In genomic region chr2:174605020-174605419, GRCm38 (mm10) we compare ENCODE assay signal across 27 mouse cellular contexts. TPM values are rescaled to one million over a fixed set of nuclear protein-coding genes. Genes with fewer than 3 reads are reported as not detected.
"Had no signal": no experiment of that assay in that cellular context is flagged by ENCODE, and none has a peak within 500 bp of the region (broad histone marks: within the 10 kb centered on the region; RNA-seq: fewer than 3 reads in every experiment).

No protein-coding gene starts in this region.

- H3K4me2 ChIP-seq: heart, embryonic 12.5 days; hindbrain, embryonic 12.5 days; hindbrain, embryonic 14.5 days; intestine, embryonic 15.5 days; limb, embryonic 12.5 days; liver, embryonic 11.5 days; liver, embryonic 13.5 days; liver, embryonic 15.5 days had no signal

- H3K4me3 ChIP-seq: gastrocnemius, adult 2 months; heart, embryonic 10.5 days; heart, embryonic 12.5 days; hindbrain, embryonic 10.5 days; hindbrain, embryonic 12.5 days; intestine, embryonic 15.5 days; layer of hippocampus, adult 2 months; left cerebral cortex, adult 2 months; limb, embryonic 10.5 days; limb, embryonic 12.5 days; liver, embryonic 13.5 days; liver, embryonic 15.5 days had no signal

- H3K27me3 ChIP-seq: heart, embryonic 12.5 days; hindbrain, embryonic 12.5 days; intestine, embryonic 15.5 days; limb, embryonic 12.5 days; liver, embryonic 13.5 days; liver, embryonic 15.5 days had no signal

- H3K9me3 ChIP-seq: heart, embryonic 10.5 days; heart, embryonic 12.5 days; hindbrain, embryonic 10.5 days; hindbrain, embryonic 12.5 days; intestine, embryonic 15.5 days; limb, embryonic 10.5 days; limb, embryonic 12.5 days; liver, embryonic 13.5 days; liver, embryonic 15.5 days had no signal

- H3K9ac ChIP-seq: heart, embryonic 12.5 days; hindbrain, embryonic 12.5 days; hindbrain, embryonic 14.5 days; intestine, embryonic 15.5 days; limb, embryonic 12.5 days; liver, embryonic 13.5 days; liver, embryonic 15.5 days had no signal

- DNase-seq: gastrocnemius, adult 2 months; gastrocnemius, postnatal 10 days; gastrocnemius, postnatal 25 days; heart, adult 18-20 months; heart, postnatal 4 days; kidney, adult 18-20 months; kidney, adult 8-10 months; kidney, postnatal 10 days; kidney, postnatal 25 days; kidney, postnatal 4 days; liver; liver, embryonic 13.5 days had no signal

- H3K27ac ChIP-seq: gastrocnemius, adult 2 months; heart, embryonic 10.5 days; hindbrain, embryonic 10.5 days; hindbrain, embryonic 12.5 days; hindbrain, embryonic 14.5 days; intestine, embryonic 15.5 days; layer of hippocampus, adult 2 months; left cerebral cortex, adult 2 months; limb, embryonic 10.5 days; limb, embryonic 12.5 days; liver, embryonic 13.5 days; liver, embryonic 15.5 days had no signal

- H3K36me3 ChIP-seq: heart, embryonic 10.5 days; heart, embryonic 12.5 days; hindbrain, embryonic 10.5 days; hindbrain, embryonic 12.5 days; intestine, embryonic 15.5 days; limb, embryonic 10.5 days; limb, embryonic 12.5 days; liver, embryonic 13.5 days; liver, embryonic 15.5 days had no signal

RNA-seq across cellular contexts. Expression of gene Zfp831, which starts 38.3 kb away (rescaled TPM):
- total RNA-seq: gastrocnemius, adult 2 months had no signal
- polyA plus RNA-seq: heart, embryonic 10.5 days; heart, embryonic 12.5 days; hindbrain, embryonic 10.5 days; hindbrain, embryonic 14.5 days; hindbrain, embryonic 16.5 days; intestine, postnatal 0 days; kidney, embryonic 14.5 days; limb, embryonic 10.5 days; limb, embryonic 12.5 days; liver, embryonic 11.5 days had no signal
